Mouse (Mus musculus): ENCODE results near the gene Ttc33. TPM values are rescaled to one million over a fixed set of nuclear protein-coding genes. Genes with fewer than 3 reads are reported as not detected.

Ttc33 gene
- total and polyA plus RNA-seq, 3 experiments = 21.0 to 26.2 TPM; not detected in 1

GRCm38 (mm10) chr15:5187116-5187515, 1.8 kb downstream of the Ttc33 start:
- H3K4me1 ChIP-seq (ENCODE audit: control insufficient read depth in 1 of 2, insufficient read depth in 2 of 2, low read length in 2 of 2) = peaks cover 9 to 13% of the 10 kb centered on the region in 2 experiments
- H3K79me2 ChIP-seq (ENCODE audit: control insufficient read depth, insufficient read depth, low read length, poor library complexity) = peaks cover 3% of the 10 kb centered on the region; the same call in 1 of the 2 replicates
- H3K9ac ChIP-seq (ENCODE audit: control insufficient read depth, low read depth, low read length, poor library complexity, severe bottlenecking) = no peak overlapping the region
- no peak overlapping the region for H3K27ac ChIP-seq (ENCODE audit: control insufficient read depth, low read depth, low read length)
- no peaks in the 10 kb centered on the region for H3K27me3 ChIP-seq (ENCODE audit: control insufficient read depth in 1 of 2, insufficient read depth in 2 of 2, low read length in 2 of 2)
- H3K36me3 ChIP-seq (ENCODE audit: control insufficient read depth in 1 of 2, insufficient read depth in 2 of 2, low read length in 2 of 2) = peaks cover 0 to 25% of the 10 kb centered on the region in 2 experiments; a peak in 2 of 4 replicates
- no peak for TF ChIP-seq CTCF (IDR thresholded peaks at IDR 0.05 in 2 of 3, conservative IDR thresholded peaks at IDR 0.05 in 1 of 3; ENCODE audit: control insufficient read depth in 1 of 3, insufficient read depth in 1 of 3, low read depth in 2 of 3, low read length in 3 of 3, poor library complexity in 1 of 3, severe bottlenecking in 1 of 3)
- no peak for TF ChIP-seq POLR2AphosphoS2 (IDR thresholded peaks at IDR 0.05; ENCODE audit: low read length)
- TF ChIP-seq SMC3 (IDR thresholded peaks at IDR 0.05; ENCODE audit: low read depth, low read length) = no peak
- TF ChIP-seq NELFE (IDR thresholded peaks at IDR 0.05; ENCODE audit: low read depth, low read length) = no peak
- DNase-seq (ENCODE audit: low read depth, low spot score) = no peak
- no peaks in the 10 kb centered on the region for H3K9me3 ChIP-seq (replicated peaks; ENCODE audit: insufficient read depth, low read length)
- peak overlapping the region in 1 of 2 experiments; percentile 66; a peak in 1 of 4 replicates for H3K4me3 ChIP-seq (ENCODE audit: control insufficient read depth in 1 of 2, insufficient read depth in 1 of 2, low read depth in 2 of 2, low read length in 2 of 2)

- no peaks in the 10 kb centered on the region for H3K9me3 ChIP-seq (replicated peaks; ENCODE audit: insufficient read depth, low read length)
- H3K27ac ChIP-seq (ENCODE audit: control insufficient read depth, low read depth, low read length) = peak overlapping the region; percentile 70
- H3K4me3 ChIP-seq (ENCODE audit: control insufficient read depth in 1 of 2, insufficient read depth in 1 of 2, low read depth in 2 of 2, low read length in 2 of 2) = no peak overlapping the region
- peaks cover 9 to 13% of the 10 kb centered on the region in 2 experiments for H3K4me1 ChIP-seq (ENCODE audit: control insufficient read depth in 1 of 2, insufficient read depth in 2 of 2, low read length in 2 of 2)
- H3K79me2 ChIP-seq (ENCODE audit: control insufficient read depth, insufficient read depth, low read length, poor library complexity) = peaks cover 3% of the 10 kb centered on the region; the same call in 1 of the 2 replicates
- no peaks in the 10 kb centered on the region for H3K27me3 ChIP-seq (ENCODE audit: control insufficient read depth in 1 of 2, insufficient read depth in 2 of 2, low read length in 2 of 2)
- H3K9ac ChIP-seq (ENCODE audit: control insufficient read depth, low read depth, low read length, poor library complexity, severe bottlenecking) = peak overlapping the region; percentile 35
- H3K36me3 ChIP-seq (ENCODE audit: control insufficient read depth in 1 of 2, insufficient read depth in 2 of 2, low read length in 2 of 2) = peaks cover 0 to 28% of the 10 kb centered on the region in 2 experiments; a peak in 2 of 4 replicates
- DNase-seq (ENCODE audit: low read depth, low spot score) = peak; percentile 87
- TF ChIP-seq ZNF384 (IDR thresholded peaks at IDR 0.05; ENCODE audit: low read depth, low read length) (no peak), ELF1 (IDR thresholded peaks at IDR 0.05; ENCODE audit: low read depth, low read length) (peak; percentile 54), ZC3H11A (IDR thresholded peaks at IDR 0.05; ENCODE audit: low read depth, low read length) (no peak), E2F4 (IDR thresholded peaks at IDR 0.05; ENCODE audit: borderline replicate concordance, low read depth, low read length) (no peak), CHD1 (IDR thresholded peaks at IDR 0.05; ENCODE audit: low read depth, low read length) (no peak), USF2 (IDR thresholded peaks at IDR 0.05; ENCODE audit: borderline replicate concordance in 1 of 2, insufficient read depth in 1 of 2, low read depth in 1 of 2, low read length in 2 of 2) (no peak), UBTF (IDR thresholded peaks at IDR 0.05; ENCODE audit: borderline replicate concordance, insufficient read depth, low read depth, low read length) (no peak), MEF2A (IDR thresholded peaks at IDR 0.05; ENCODE audit: extremely low read depth, insufficient replicate concordance, low read depth, low read length, poor library complexity, severe bottlenecking) (no peak), USF1 (IDR thresholded peaks at IDR 0.05; ENCODE audit: low read depth, low read length) (peak; percentile 36; the same call in 1 of the 2 replicates), CHD2 (IDR thresholded peaks at IDR 0.05; ENCODE audit: low read length) (no peak), GATA1 (IDR thresholded peaks at IDR 0.05; ENCODE audit: low read depth, low read length) (no peak), POLR2AphosphoS2 (IDR thresholded peaks at IDR 0.05; ENCODE audit: low read length) (no peak), MYC (IDR thresholded peaks at IDR 0.05; ENCODE audit: low read depth, low read length) (peak; percentile 98), ZKSCAN1 (IDR thresholded peaks at IDR 0.05; ENCODE audit: low read depth, low read length) (no peak), ETS1 (IDR thresholded peaks at IDR 0.05; ENCODE audit: low read depth, low read length) (peak; percentile 75), MAFK (IDR thresholded peaks at IDR 0.05; ENCODE audit: borderline replicate concordance, low read depth, low read length) (no peak), TAL1 (IDR thresholded peaks at IDR 0.05; ENCODE audit: low read length) (peak; percentile 68), SIN3A (IDR thresholded peaks at IDR 0.05; ENCODE audit: low read length) (peak; percentile 85), KAT2A (conservative IDR thresholded peaks at IDR 0.05; ENCODE audit: low read depth, low read length) (no peak), BHLHE40 (IDR thresholded peaks at IDR 0.05; ENCODE audit: borderline replicate concordance, low read depth, low read length) (no peak), ZMIZ1 (IDR thresholded peaks at IDR 0.05; ENCODE audit: low read depth, low read length) (no peak), RAD21 (IDR thresholded peaks at IDR 0.05; ENCODE audit: low read depth, low read length) (no peak), NRF1 (IDR thresholded peaks at IDR 0.05; ENCODE audit: insufficient read depth, low read depth, low read length, poor library complexity, severe bottlenecking) (no peak), MAX (IDR thresholded peaks at IDR 0.05; ENCODE audit: low read length) (peak; percentile 94), TCF12 (IDR thresholded peaks at IDR 0.05; ENCODE audit: low read depth, low read length) (0 out of 2 replicates have a peak, but pooled peaks have one; percentile 9), RCOR1 (IDR thresholded peaks at IDR 0.05; ENCODE audit: low read depth, low read length) (0 out of 2 replicates have a peak, but pooled peaks have one; percentile 21), TBP (IDR thresholded peaks at IDR 0.05; ENCODE audit: low read depth, low read length) (0 out of 2 replicates have a peak, but pooled peaks have one; percentile 32), POLR2AphosphoS5 (IDR thresholded peaks at IDR 0.05; ENCODE audit: borderline replicate concordance, low read depth, low read length) (no peak)
Measured at GRCm38 (mm10) chr15:5188029-5188428, 2.7 kb downstream of the Ttc33 start.
